Mouse (Mus musculus) R1 (cell line): Measurements from ENCODE around the gene Prr36.

Experiments
- DNase-seq: peaks from one replicate; pipeline ENCODE4 v3.0.0-alpha.2; 2018; ENCODE audit warnings: low read depth, low spot score

Gene Prr36

DNA sequence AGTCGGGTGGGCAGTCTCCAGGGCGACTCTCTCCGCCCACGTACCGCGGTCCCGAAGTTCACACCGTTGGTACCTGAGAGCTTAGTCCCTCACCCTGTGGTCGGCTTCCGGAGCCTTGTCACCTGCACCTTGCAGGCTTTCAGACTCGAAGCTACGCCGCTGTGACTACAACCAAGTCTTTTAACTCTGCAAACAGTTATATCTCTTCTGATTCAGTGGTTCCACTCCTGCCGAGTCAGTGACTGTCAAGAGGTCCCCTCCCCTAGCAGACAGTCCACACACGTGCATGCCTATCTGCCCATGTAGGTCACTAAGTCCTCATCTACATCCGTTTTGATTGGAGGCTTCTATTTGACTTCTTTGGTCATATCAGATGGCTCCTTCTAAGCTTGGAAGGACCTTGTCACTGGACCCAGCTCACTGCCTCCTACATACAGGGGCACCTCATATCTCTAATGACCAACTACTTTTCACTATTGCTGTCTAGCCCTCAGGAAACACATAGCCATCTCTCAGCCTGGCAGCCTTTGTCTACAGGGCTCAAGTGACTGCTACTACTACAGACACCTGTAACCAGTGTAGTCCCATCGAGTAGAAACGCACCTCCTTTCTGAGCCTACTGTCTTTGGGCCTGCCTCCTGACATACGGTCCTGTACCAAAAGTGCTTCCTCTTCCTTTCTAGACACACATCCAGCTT lies 22.1 kb upstream of the Prr36 start:
- no peak for DNase-seq

DNA sequence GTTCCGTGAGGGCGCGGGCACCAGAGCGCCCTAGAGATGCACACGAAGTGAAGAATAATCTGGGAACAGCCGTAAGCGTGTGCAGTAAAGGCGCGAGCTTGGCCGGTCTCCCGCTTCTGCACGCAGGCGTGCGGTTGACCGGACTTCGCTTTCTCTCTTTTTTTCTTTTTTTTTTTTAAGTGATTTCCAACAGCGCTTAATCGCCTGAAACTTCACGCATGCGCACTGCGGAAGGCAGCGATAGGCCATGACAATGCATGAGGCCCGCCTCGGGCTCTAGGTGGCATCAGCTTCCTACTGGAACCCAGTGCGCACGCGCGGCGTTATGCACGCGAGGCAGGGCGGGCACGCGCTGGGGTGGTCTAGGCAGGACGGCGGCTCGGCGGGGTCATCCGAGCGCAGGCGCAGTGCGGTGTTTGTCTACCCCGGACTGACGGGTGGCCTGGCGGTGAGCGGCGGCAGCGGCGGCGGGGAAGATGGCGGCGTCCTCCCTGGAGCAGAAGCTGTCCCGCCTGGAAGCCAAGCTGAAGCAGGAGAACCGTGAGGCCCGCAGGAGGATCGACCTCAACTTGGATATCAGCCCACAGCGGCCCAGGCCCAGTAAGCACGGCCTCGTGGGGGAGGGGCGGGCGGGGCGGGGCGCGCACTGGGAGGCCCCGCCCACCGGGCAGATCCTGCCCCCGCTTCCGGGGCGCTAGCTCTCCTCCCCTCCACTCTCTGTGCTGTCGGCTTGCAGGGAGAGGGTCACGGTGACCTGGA lies 21.4 kb upstream of the Prr36 start, which contains the start of the genes Map2k7 and Gm49320:
Map2k7 (plus strand) TSS at position 307 of the 759 bp plus-strand sequence.
Gm49320 (plus strand) TSS at position 432 of the 759 bp plus-strand sequence.
- DNase-seq, result peak; percentile 99

DNA sequence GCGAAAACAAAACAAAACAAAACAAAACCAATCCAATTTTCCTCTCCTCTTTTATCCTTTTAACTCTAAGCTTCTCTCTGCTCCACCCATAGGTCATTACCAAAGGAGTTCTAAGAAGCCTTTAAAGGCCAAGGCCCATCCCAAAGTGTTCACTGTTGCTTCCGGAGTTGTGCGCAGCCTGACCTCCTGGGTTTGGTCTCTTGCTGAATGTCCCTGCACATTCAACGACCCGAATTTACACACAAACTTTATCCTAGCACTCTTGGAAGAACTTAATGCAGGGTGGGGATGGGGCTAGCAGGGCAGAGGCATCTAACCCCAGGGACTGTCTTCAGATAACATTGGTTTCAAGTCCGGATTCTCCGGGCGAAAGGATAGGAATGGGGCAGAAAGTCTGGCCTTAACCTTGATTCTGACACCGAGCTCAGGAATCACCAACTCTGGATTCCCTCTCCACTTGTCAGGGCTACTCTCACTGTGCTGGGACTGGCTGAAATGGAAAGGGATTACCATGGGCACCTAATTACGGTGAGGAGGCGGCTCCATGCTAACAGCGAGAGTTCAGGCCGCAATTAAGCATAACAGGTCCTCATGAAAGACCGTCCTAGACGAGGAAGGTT lies 20.7 kb upstream of the Prr36 start:
- DNase-seq, result peak; percentile 63

DNA sequence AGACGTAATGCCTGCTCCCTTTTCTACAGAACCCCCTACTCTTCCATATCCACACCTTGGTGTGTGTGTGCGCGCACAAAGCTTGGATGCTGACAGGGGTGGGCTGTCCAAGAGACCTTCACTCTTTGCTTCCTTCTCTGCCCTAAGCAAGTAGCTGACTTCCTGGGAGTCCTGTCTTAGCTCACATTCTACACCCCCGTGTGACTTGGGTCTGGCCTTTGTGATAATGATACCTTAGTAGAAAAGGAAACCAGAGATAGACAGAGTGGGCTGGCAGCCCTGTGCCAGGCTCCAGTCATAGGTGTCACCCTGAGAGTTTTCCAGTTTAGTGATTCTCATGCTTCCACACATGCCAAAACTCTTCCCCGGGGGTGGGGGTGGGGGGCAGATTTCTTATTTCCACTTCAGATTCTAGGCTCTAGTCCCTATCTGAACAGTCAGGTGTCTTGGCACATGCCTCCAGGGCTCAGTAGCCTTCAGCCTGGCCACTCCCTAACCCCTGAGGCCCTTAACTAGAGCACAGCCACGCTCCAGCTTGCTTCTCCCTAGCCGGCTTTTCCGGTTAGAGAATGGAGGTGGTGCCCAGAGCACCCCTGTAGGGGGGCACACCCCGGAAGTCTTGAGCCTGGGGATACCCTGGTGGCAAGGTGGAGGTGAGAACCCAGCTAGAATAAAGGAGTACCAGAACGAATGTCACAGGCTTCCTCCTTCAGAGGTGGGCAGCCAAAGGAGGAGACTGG lies 13.5 kb upstream of the Prr36 start:
- no peak for DNase-seq

DNA sequence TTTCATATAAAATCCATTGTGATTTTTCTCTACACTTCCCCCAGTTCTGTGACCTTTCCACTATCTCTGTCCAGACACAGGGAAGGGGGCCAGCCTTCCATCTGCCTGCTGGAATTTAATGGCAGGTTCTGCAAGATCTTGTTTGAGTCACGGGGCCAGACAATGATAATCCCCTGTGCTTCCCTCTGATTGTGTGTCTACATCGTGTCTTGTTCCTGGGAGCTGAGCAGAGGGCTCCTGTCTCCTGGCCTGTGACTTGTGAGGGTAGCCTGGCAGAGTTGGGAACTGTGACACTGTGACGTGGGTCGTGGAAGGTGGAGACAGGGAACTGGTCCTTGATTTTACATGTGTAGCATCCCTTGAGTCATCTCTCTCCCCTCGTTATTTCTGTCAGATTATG lies 12.5 kb upstream of the Prr36 start:
- DNase-seq, result no peak

DNA sequence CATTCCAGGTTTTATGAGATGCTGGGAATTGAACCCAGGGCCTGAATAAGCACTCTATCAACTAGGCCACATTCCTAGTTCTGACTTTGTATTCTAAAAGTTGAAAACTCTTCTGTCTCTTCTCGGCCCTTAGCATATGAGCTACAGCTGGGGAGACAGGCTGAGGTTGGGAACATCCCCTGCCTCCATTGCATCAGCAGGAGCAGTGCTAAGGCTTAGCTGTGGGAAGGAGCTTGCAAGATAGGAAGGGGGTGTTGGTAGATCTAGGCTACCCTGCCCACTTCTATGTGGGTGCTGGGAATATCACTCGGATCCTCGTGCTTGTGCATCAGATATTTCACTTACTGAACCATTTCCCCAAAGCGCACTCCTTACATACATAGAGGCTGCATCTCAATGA lies 10.7 kb upstream of the Prr36 start:
- DNase-seq, result no peak

DNA sequence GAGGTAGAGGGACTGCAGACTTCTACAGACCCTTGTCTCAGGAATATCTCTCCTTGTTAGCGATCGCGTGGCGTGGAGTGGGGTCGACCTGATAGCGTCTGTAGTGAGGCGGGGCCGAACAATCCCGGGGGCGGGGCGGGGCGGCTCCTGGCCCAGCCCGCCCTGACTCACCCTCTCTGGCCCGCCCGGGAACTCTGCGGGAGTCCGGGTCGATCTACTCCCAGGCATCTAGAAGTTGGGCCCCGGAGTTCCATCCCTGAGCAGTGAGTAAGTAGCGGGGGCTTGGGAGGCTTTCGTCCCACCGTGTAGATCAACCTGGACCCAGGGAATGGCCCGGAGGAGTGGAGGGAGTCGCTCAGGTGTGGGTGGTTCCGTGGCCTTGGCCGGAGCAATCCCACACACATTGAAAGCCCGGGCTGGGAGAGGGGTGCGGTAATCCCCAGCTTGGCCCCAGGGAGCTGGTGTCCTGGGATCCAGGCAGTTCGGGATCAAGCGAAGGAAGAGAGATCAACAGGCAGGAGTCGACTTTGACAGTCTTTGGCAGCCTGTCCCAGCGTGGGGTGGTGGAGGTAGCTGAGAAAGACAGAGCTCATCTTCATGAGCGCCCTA lies 9.6 kb upstream of the Prr36 start, which contains the start of gene Lrrc8e:
Lrrc8e (plus strand) TSS at position 89 of the 609 bp plus-strand sequence.
- peak; percentile 42 for DNase-seq

DNA sequence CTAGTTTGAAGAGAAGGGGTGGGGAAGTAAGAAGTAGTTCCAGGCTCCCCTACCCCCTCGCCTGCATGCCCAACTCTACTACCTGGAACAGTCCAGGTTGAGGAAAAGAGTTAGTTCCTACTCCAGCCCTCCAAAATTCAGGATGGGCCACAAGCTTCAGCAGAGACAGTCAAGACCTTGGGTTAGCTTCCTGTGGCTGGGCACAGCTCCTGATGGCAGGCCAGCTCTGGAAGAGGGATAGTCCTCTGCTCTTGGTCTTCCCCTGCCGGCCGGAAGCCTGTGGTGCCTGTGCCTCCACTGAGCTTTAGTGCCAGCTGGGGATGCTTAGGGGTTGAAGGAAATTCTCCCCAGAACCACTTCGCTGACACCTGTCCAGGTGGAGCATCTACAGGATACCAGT lies 9.1 kb upstream of the Prr36 start:
- no peak for DNase-seq

DNA sequence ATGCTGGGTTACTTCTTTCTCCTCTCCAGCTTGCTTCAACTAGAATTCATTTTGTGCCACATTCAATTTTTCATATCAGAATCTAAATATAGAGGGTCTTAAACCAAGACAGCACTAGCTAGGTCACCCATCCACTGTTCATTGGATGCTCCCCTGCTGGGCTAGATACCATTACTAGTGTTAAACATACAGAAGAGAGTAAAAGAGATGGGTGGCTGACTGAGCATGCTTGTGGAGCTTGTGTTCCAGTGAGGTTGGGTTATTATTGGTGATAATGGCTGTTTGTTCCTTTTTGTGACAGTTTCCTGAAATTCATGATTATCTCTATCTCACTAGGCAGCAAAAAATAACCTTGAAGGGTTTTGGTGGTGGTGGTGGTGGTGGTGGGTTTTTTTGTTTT lies 4.8 kb upstream of the Prr36 start:
- DNase-seq, result no peak

DNA sequence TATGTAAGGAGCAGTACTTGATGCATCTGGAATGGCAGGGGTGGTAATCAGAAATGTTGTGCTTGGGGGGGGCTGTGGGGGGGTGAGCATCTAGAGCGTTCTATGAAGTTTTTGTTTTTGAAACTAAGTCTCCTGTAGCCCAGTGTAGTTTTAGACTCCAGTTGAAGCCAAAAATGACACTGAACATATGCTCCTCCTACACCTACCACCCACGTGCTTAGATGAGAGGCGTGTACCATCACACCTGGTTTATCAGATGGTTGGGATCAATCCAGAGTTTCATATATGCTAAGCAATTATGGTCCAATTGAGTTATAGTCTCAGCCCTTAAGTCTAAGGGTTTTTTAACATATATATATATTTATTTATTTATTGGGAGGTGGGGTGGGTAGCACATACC lies 2.4 kb upstream of the Prr36 start:
- DNase-seq, result no peak

DNA sequence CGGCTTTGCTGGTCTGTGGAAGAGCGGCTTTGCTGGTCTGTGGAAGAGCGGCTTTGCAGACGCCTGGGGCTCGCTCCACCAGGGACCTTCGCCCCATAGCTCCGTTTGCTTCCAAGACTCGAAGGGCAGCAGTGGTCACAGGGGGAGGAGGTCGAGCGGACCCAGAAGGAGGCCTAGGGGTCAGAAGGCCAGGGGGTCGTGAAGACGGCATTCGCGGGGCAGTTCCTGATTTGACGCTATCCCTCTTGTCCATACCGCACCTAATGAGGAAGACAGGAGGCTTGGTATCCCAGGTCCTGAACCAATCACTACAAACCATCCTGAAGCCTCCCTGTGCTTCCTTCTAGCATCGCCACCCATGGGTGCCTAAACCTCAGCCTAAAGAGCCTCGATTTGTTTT lies 963 bp downstream of the Prr36 start:
- no peak for DNase-seq

DNA sequence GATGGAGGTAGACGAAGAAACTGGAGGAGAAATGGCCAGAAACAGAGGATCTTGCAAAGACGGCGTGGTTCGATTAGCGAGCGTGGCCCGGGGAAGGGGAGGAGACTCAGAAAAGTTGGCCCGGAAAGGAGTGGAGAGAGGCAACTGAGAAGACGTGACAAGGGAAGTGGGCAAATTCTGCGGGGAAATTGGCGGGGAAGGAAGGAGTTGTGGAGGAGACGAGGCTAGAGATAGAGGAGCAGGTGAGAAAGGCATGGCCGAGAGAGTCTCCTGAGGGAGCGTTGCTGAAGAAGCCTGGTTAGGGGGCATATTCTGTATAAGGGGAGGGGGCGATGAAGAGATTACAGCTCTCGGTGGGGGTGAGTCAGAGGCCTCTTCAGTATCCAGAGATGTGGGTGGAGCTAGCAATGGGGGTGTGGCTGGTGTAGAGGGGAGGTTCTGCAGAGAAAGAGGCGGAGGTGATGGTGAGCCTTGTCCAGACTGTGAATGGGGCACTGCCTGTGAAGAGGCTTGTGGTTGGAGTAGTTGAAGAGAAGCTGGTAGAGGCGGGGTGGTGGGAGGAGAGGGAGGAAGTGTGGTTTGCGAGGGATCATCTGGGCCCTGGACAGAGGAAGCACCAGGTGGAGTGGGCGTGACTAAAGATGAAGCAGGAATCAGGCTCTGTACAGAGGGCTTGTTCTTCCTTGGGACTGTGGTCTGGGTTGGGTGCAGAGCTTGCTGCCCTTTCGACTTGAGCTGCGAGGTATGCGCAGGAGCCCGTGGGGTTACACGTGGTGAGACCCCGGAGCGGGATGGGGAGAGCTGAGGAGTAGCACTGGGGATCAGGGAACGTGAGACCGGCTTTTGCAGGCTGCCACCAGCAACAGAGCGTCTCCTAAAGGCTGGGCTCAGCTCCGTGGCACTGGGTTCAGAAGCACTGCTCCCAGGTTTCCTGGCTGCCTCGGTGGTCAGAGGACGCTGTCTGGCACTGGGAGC lies 3.0 kb downstream of the Prr36 start:
- DNase-seq, result peak; percentile 89

DNA sequence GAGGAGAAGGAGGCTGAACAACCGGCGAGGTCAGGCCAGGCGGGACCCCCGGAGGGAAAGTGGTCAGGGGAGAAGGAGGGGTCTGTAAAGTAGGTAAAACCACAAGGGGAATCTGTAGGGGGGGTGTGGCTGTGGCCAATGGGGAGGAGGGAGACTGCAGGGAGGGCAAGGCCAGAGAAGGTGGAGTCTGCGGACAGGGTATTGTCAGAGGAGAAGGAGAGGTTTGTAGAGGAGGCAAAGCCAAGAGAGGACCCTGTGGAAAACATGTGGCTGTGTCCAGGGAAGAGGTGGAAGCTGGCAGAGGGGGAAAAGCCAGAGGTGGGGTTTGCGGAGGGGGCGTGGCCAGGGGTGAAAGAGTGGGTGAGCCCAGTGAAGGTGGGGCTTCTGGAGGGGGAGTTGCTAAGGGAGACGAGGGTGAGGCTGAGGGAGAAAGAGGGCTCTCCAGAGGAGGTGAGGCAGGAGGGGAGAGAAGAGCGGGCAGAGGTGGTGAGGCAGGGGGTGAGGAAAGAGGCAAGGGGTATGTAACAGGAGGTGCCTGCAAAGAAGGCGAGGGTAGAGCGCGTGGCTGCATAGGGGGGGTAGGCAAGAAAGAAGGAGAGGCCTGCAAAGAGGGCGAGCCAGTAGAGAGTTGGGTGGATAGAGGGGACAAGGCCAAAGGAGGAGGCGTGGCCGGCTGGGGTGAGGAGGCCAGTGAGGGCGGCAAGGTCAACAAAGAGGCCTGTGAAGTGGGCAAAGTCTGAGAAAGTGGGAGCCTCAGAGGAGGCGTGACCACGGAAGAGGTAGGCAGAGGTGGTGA lies 3.9 kb downstream of the Prr36 start:
- DNase-seq, result peak; percentile 81

DNA sequence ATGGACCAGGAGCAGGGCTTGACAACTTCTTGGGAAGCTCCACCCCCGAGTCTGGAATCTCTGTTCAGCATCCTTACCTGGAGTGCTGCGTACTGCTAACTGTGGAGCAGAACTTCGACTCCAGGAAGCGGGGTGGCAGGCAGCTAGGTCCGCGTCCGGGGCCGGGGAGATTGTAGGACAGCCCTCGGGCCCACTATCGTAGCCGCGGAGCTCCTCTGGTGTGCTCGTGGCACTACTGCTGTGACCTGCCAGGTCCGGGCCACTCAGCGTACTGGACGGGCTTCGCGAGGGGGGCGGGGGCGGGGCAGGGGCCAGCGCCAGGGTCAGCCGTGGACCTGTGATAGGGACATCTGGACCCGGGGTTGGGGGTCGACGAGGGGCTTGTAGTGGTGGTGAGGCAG lies 4.5 kb downstream of the Prr36 start:
- peak; percentile 47 for DNase-seq

DNA sequence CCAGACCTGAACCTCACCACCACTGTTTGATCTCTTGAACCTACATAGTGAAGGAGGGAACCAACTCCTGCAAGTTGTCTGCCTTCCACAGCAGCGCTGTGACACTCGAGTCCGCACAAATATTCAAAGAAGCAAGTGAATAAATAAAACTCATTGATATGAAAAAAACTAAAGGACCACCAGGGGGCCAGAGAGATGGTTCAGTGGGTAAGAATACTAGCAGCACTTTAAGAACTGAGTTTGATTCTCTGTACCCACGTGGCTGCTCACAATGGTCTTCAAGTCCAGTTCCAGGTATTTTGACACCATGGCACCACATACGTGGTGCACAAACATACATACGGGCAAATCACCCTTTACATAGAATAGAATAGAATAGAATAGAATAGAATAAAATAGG lies 6.2 kb downstream of the Prr36 start:
- no peak for DNase-seq

DNA sequence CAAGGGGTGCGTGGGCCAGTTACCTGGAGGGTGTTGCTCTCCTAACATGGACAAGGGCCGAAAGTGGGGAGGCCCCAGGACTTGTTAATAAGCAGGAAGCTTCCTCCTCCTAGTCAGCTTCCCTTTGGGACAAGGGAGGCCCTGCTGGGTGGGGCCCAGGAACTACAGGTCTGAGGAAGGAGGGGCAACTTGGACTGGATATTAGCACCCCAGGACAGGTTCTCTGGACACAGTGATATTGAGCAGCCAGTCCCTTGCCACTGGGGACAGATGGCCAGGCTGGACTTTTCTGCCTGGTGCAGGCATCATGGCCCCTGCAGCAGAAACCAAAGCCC lies 10.3 kb downstream of the Prr36 start:
- DNase-seq, result no peak

DNA sequence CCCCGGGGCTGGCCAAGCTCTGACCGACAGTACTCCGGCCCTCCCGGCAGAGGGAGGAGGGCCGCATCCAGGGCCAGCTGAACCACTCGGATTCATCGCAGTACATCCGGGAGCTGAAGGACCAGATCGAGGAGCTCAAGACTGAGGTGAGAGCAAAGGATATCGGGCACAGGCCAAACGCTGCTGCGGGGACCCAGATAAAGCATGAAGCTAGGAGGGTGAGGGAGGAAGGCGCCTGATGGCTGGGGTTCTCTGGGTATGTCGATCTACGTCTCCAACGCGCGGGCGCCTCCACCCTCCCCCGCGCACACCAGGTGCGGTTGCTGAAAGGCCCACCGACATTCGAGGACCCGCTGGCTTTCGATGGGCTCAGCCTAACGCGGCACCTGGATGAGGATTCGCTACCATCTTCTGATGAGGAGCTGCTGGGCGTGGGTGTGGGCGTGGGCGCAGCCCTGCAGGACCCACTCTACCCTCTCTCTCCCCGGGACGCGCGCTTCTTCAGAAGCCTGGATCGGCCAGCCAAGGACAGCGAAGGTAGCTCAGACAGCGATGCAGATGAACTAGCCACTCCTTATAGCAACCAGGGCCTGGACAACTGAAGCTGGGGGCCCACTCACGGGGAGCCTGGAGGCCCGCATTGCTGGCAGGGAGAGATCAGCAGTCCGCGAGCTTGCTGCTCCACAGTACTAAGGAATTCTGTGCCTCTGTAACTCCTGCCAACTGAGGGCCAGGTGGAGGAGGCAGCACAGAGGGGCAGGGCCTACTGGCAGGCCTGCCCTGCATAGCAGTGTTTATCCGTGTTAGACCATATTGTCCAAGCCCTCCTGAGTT lies 10.9 kb downstream of the Prr36 start:
- DNase-seq, result no peak

DNA sequence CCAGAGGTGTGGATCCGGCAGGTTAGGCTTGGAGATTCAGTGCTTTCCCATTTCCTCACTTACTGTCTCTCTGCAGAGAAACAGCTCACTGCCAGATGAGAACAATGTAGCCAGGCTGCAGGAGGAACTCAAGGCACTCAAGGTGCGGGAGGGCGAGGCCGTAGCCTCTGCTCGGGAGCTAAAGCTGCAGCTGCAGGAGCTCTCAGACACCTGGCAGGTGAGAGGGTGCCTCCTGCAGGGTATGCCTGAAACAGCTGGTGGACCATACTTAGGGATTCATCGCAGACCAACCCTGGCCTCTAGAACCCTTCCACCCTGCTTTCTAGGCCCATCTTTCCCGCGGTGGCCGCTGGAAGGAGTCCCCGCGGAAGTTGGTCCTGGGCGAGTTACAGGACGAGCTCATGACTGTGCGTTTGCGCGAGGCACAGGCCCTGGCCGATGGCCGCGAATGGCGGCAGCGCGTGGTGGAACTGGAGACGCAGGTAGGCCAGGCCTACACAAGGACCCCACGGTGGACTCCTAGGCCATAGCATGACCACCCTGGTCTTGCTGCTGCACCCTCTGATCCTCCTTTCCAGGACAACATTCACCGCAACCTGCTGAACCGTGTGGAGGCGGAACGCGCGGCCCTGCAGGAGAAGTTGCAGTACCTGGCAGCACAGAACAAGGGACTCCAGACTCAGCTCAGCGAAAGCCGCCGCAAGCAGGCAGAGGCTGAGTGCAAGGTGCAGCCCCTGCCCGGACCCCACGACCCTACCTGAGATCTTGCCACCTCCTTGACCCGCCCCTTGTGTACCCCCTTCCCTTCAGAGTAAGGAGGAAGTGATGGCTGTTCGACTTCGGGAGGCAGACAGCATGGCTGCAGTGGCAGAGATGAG lies 11.8 kb downstream of the Prr36 start:
- DNase-seq, result peak; percentile 59
